Mouse (Mus musculus): ENCODE results near the gene Plcb1.

Plcb1 gene

GRCm38 (mm10) chr2:134914091-134914550 lies 128.3 kb downstream of the Plcb1 start:
- no peak for DNase-seq

- no peak for DNase-seq
Observed at GRCm38 (mm10) chr2:134915035-134915434, 129.2 kb downstream of the Plcb1 start.

GRCm38 (mm10) chr2:134920611-134921280 lies 134.9 kb downstream of the Plcb1 start:
- DNase-seq = no peak

GRCm38 (mm10) chr2:134922636-134923375 lies 136.9 kb downstream of the Plcb1 start:
- no peak for DNase-seq

GRCm38 (mm10) chr2:134924143-134924655 lies 138.3 kb downstream of the Plcb1 start:
- DNase-seq = no peak

- no peak for DNase-seq
Observed at GRCm38 (mm10) chr2:134926266-134926665, 140.4 kb downstream of the Plcb1 start.

- DNase-seq = no peak
Observed at GRCm38 (mm10) chr2:134927072-134927471, 141.2 kb downstream of the Plcb1 start.

- DNase-seq = no peak
Observed at GRCm38 (mm10) chr2:134929452-134929851, 143.6 kb downstream of the Plcb1 start.

GRCm38 (mm10) chr2:134930961-134931360 lies 145.1 kb downstream of the Plcb1 start:
- DNase-seq = no peak

GRCm38 (mm10) chr2:134931756-134932421 lies 146.0 kb downstream of the Plcb1 start:
- DNase-seq = no peak

GRCm38 (mm10) chr2:134935469-134935868 lies 149.6 kb downstream of the Plcb1 start:
- DNase-seq = no peak

GRCm38 (mm10) chr2:134935970-134936649 lies 150.2 kb downstream of the Plcb1 start:
- DNase-seq = no peak

- no peak for DNase-seq
Observed at GRCm38 (mm10) chr2:134937666-134938065, 151.8 kb downstream of the Plcb1 start.

- DNase-seq = no peak
Observed at GRCm38 (mm10) chr2:134942039-134942438, 156.2 kb downstream of the Plcb1 start.

GRCm38 (mm10) chr2:134942919-134943318 lies 157.1 kb downstream of the Plcb1 start:
- DNase-seq = no peak

GRCm38 (mm10) chr2:134946331-134946730 lies 160.5 kb downstream of the Plcb1 start:
- DNase-seq = no peak

- DNase-seq = peak; percentile 39 to 77
Observed at GRCm38 (mm10) chr2:134946911-134947310, 161.0 kb downstream of the Plcb1 start.

GRCm38 (mm10) chr2:134952088-134952487 lies 166.2 kb downstream of the Plcb1 start:
- DNase-seq = no peak

GRCm38 (mm10) chr2:134956436-134956835 lies 170.6 kb downstream of the Plcb1 start:
- DNase-seq = no peak

- no peak for DNase-seq
Observed at GRCm38 (mm10) chr2:134966131-134966530, 180.3 kb downstream of the Plcb1 start.

GRCm38 (mm10) chr2:134968380-134968779 lies 182.5 kb downstream of the Plcb1 start:
- DNase-seq = no peak

- no peak for DNase-seq
Observed at GRCm38 (mm10) chr2:134972376-134972775, 186.5 kb downstream of the Plcb1 start.

- no peak for DNase-seq
Observed at GRCm38 (mm10) chr2:134974711-134975110, 188.8 kb downstream of the Plcb1 start.
